In the genomic region with DNA sequence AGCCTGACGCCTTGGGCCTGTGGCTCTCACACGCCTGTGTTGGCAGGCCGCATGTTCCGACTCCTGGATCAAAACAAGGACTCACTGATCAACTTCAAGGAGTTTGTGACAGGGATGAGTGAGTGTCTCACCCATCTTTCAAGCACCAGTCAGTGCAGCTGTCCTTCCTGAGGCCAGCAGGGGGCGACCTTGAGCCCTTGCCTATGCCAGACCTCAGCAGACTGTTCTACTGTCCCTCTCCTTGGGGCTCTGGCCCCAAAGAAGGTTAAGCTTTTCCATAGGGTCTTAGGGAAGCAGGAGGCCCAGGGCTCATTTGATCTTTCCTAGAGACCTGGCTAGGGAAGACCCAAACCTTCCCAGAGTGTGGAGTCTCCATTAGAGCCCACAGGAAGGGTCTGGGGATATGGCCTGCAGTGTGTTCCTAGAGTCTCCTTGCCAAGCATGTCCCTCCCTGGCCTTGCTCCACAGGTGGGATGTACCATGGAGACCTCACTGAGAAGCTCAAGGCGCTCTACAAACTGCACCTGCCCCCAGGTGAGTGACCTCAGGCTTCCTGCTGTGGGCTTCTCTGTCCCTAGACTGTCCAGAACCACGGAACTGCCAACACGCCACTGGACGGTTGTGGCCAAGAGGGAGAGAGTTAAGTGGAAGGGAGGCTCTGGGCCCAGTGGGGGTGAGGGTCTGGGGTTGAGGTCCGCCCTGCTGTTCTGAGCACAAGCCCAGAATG, we compare ENCODE assay signal across 8 mouse cellular contexts. TPM values are rescaled to one million over a fixed set of nuclear protein-coding genes. Genes with fewer than 3 reads are reported as not detected.
A peak's percentile ranks its signal among the peaks of the same experiment; 100 is the strongest.
DNase-seq lines count a peak whose midpoint lies in the region; ATAC-seq lines count a peak whose summit lies in the region.

No protein-coding gene starts in this region.

- H3K4me3 ChIP-seq in heart, embryonic 11.5 days (ENCODE audit: low read depth, low read length) = no peak overlapping the region
- no peak overlapping the region for H3K4me3 ChIP-seq in macrophage (ENCODE audit: inconsistent target)

- no peak overlapping the region for H3K27ac ChIP-seq in heart, embryonic 11.5 days (ENCODE audit: low read depth, low read length)
- H3K27ac ChIP-seq in macrophage = peak overlapping the region; percentile 7; the same call in 1 of the 2 replicates

- 0 out of 2 replicates have a peak, but pooled peaks have one; percentile 43 for ATAC-seq in cerebellum, adult (ENCODE audit: insufficient number of reproducible peaks, low FRiP score, low TSS enrichment)
- peak; percentile 39; the same call in 1 of the 2 replicates for ATAC-seq in heart, embryonic 11.5 days (replicated peaks; ENCODE audit: insufficient number of reproducible peaks, low FRiP score, low TSS enrichment)

- peaks cover 21% of the 10 kb centered on the region for H3K36me3 ChIP-seq in heart, embryonic 11.5 days (ENCODE audit: control insufficient read depth, insufficient read depth, low read length)
- peaks cover 64% of the 10 kb centered on the region for H3K36me3 ChIP-seq in macrophage (ENCODE audit: inconsistent target)

- WGBS in heart, embryonic 11.5 days (ENCODE audit: insufficient replicate concordance) = 60% methylated on average over 10 of the region's 10 CpGs
- 78% methylated on average over 10 of the region's 10 CpGs for WGBS in macrophage (ENCODE audit: missing documents)

- no peak for DNase-seq in cerebellum, adult 9-11 months
- DNase-seq in adrenal gland, adult (ENCODE audit: inconsistent age in 2 of 2, low spot score in 1 of 2) = peak; percentile 77 to 89
- DNase-seq in embryo, embryonic 10.5 days (ENCODE audit: low spot score) = peak; percentile 78
- peak; percentile 75 for DNase-seq in kidney, postnatal 14 days
- DNase-seq in retina, postnatal 1 day = peak; percentile 76

- H3K27me3 ChIP-seq in heart, embryonic 11.5 days (ENCODE audit: control insufficient read depth, insufficient read depth, low read length) = no peaks in the 10 kb centered on the region

- H3K79me2 ChIP-seq in macrophage (ENCODE audit: inconsistent target) = no peaks in the 10 kb centered on the region

- no peaks in the 10 kb centered on the region for H3K9me3 ChIP-seq in heart, embryonic 11.5 days (replicated peaks; ENCODE audit: control insufficient read depth, low read length)

- H3K4me2 ChIP-seq in heart, embryonic 11.5 days = no peak overlapping the region

- no peak overlapping the region for H3K9ac ChIP-seq in heart, embryonic 11.5 days (ENCODE audit: low read depth, low read length)

- H3K4me1 ChIP-seq in heart, embryonic 11.5 days (ENCODE audit: control insufficient read depth, insufficient read depth, low read length) = no peaks in the 10 kb centered on the region

RNA-seq across cellular contexts. Expression of a gene that starts 12.5 kb away (rescaled TPM):
- 15.3 and 17.6 TPM in 2 replicates for polyA plus RNA-seq in heart, embryonic 11.5 days (2014; fragmentation: Nextera tagmentation; extraction: Ambion mirVana)
- 1 to 10 TPM in 19 of 26 experiments, under 1 TPM in 2, not detected in 5; 0.81 to 8.4 (median 4.1) TPM for total RNA-seq in macrophage (2018; cell fraction: chromatin; rRNA removed)
- total RNA-seq in macrophage (2018; cell fraction: cytosol; rRNA removed) = 1 to 10 TPM in 23 of 26 experiments, under 1 TPM in 3; 0.38 to 3.5 (median 2.1) TPM
- 1 to 10 TPM in 20 of 26 experiments, under 1 TPM in 3, not detected in 3; 0.40 to 6.3 (median 1.7) TPM for total RNA-seq in macrophage (2018; cell fraction: nucleus; rRNA removed)
- polyA plus RNA-seq in macrophage (2018) = 2.3 to 4.9 TPM (median 2.4 TPM) in 3 replicates

RNA-seq across cellular contexts. Expression of a gene that starts 30.5 kb away (rescaled TPM):
- 20.7 and 27.3 TPM in 2 replicates for polyA plus RNA-seq in heart, embryonic 11.5 days (2014; fragmentation: Nextera tagmentation; extraction: Ambion mirVana)
- total RNA-seq in macrophage (2018; cell fraction: chromatin; rRNA removed) = 100 to 1,000 TPM in 25 of 26 experiments, 10 to 100 TPM in 1; 83.8 to 354 (median 145) TPM
- 10 to 100 TPM; 46.4 to 82.4 (median 64.2) TPM for total RNA-seq in macrophage (2018; cell fraction: cytosol; rRNA removed)
- total RNA-seq in macrophage (2018; cell fraction: nucleus; rRNA removed) = 100 to 1,000 TPM in 17 of 26 experiments, 10 to 100 TPM in 9; 81.7 to 154 (median 106) TPM
- polyA plus RNA-seq in macrophage (2018) = 44.0 to 64.7 TPM (median 64.2 TPM) in 3 replicates

RNA-seq across cellular contexts. Expression of a gene that starts 48.9 kb away (rescaled TPM):
- 159 and 197 TPM in 2 replicates for polyA plus RNA-seq in heart, embryonic 11.5 days (2014; fragmentation: Nextera tagmentation; extraction: Ambion mirVana)
- 1,000 to 10,000 TPM in 16 of 26 experiments, 100 to 1,000 TPM in 10; 388 to 4,292 (median 1,510) TPM for total RNA-seq in macrophage (2018; cell fraction: chromatin; rRNA removed)
- 1,000 to 10,000 TPM in 13 of 26 experiments, 100 to 1,000 TPM in 13; 523 to 2,418 (median 986) TPM for total RNA-seq in macrophage (2018; cell fraction: cytosol; rRNA removed)
- total RNA-seq in macrophage (2018; cell fraction: nucleus; rRNA removed) = 1,000 to 10,000 TPM in 17 of 26 experiments, 100 to 1,000 TPM in 9; 377 to 2,781 (median 1,417) TPM
- polyA plus RNA-seq in macrophage (2018) = 491 to 809 TPM (median 572 TPM) in 3 replicates

RNA-seq across cellular contexts. Expression of a gene that starts 48.9 kb away (rescaled TPM):
- 14.2 and 14.4 TPM in 2 replicates for polyA plus RNA-seq in heart, embryonic 11.5 days (2014; fragmentation: Nextera tagmentation; extraction: Ambion mirVana)
- 100 to 1,000 TPM in 8 of 26 experiments, 10 to 100 TPM in 18; 41.6 to 398 (median 88.9) TPM for total RNA-seq in macrophage (2018; cell fraction: chromatin; rRNA removed)
- 10 to 100 TPM; 50.5 to 85.9 (median 70.2) TPM for total RNA-seq in macrophage (2018; cell fraction: cytosol; rRNA removed)
- total RNA-seq in macrophage (2018; cell fraction: nucleus; rRNA removed) = 100 to 1,000 TPM in 8 of 26 experiments, 10 to 100 TPM in 18; 57.5 to 143 (median 87.9) TPM
- 34.3 to 55.7 TPM (median 49.2 TPM) in 3 replicates for polyA plus RNA-seq in macrophage (2018)
